In genomic region chr5:41685016-41685415, GRCm38 (mm10) we compare ENCODE assay signal across 34 mouse cellular contexts.
"Had no signal": no experiment of that assay in that cellular context is flagged by ENCODE, and none has a peak within 500 bp of the region (broad histone marks: within the 10 kb centered on the region; RNA-seq: fewer than 3 reads in every experiment).

No protein-coding gene starts in this region.

- H3K9ac ChIP-seq: heart, embryonic 12.5 days; heart, embryonic 13.5 days; heart, embryonic 15.5 days; hindbrain, embryonic 12.5 days; hindbrain, embryonic 14.5 days; hindbrain, embryonic 15.5 days; intestine, embryonic 15.5 days; kidney, embryonic 15.5 days had no signal

- H3K36me3 ChIP-seq: heart, embryonic 10.5 days; heart, embryonic 15.5 days; intestine, embryonic 15.5 days had no signal

- H3K9me3 ChIP-seq: heart, embryonic 10.5 days; heart, embryonic 12.5 days; heart, embryonic 13.5 days; heart, embryonic 15.5 days; hindbrain, embryonic 10.5 days; hindbrain, embryonic 12.5 days; hindbrain, embryonic 15.5 days; intestine, embryonic 15.5 days; kidney, embryonic 15.5 days had no signal

- H3K4me2 ChIP-seq: heart, embryonic 11.5 days; heart, embryonic 12.5 days; heart, embryonic 13.5 days; heart, embryonic 15.5 days; hindbrain, embryonic 12.5 days; hindbrain, embryonic 14.5 days; hindbrain, embryonic 15.5 days; intestine, embryonic 15.5 days; kidney, embryonic 15.5 days had no signal

- H3K4me1 ChIP-seq: heart, embryonic 10.5 days; heart, embryonic 12.5 days; heart, embryonic 13.5 days; heart, embryonic 15.5 days; hindbrain, embryonic 10.5 days; hindbrain, embryonic 12.5 days; hindbrain, embryonic 15.5 days; intestine, embryonic 15.5 days; kidney, embryonic 15.5 days had no signal

- ATAC-seq: hindbrain, embryonic 16.5 days; hindbrain, postnatal 0 days; inflammation-experienced regulatory T-cells, adult 6 months; intestine, embryonic 15.5 days; intestine, embryonic 16.5 days; intestine, postnatal 0 days had no signal

- H3K27ac ChIP-seq: heart, embryonic 10.5 days; heart, embryonic 13.5 days; heart, embryonic 15.5 days; hindbrain, embryonic 10.5 days; hindbrain, embryonic 12.5 days; hindbrain, embryonic 14.5 days; hindbrain, embryonic 15.5 days; hindbrain, postnatal 0 days; intestine, embryonic 15.5 days; kidney, embryonic 15.5 days; kidney, postnatal 0 days; layer of hippocampus, adult 2 months had no signal

- H3K4me3 ChIP-seq: heart, embryonic 10.5 days; heart, embryonic 12.5 days; heart, embryonic 13.5 days; heart, embryonic 15.5 days; hindbrain, embryonic 10.5 days; hindbrain, embryonic 12.5 days; hindbrain, embryonic 15.5 days; intestine, embryonic 15.5 days; kidney, embryonic 15.5 days; layer of hippocampus, adult 2 months had no signal

- DNase-seq: heart, postnatal 10 days; heart, postnatal 14 days; heart, postnatal 36 days; heart, postnatal 4 days; kidney, adult 11 months; kidney, adult 18-20 months; kidney, adult 2 months; kidney, adult 8-10 months; kidney, adult 9 months; kidney, postnatal 10 days; kidney, postnatal 14 days; kidney, postnatal 25 days; kidney, postnatal 36 days; kidney, postnatal 4 days; layer of hippocampus, adult 9-11 months; layer of hippocampus, postnatal 36 days had no signal

- H3K27me3 ChIP-seq: heart, embryonic 12.5 days; heart, embryonic 13.5 days; heart, embryonic 15.5 days; hindbrain, embryonic 12.5 days; hindbrain, embryonic 15.5 days; intestine, embryonic 15.5 days; kidney, embryonic 15.5 days had no signal
